Mouse (Mus musculus): ENCODE data around the gene Taf1a. TPM values are rescaled to one million over a fixed set of nuclear protein-coding genes. Genes with fewer than 3 reads are reported as not detected.
"Not testable (repeated sequence)": the region's sequence is repeated elsewhere in the genome, so short reads cannot be mapped to it uniquely, and the experiment has no call there.

Gene Taf1a
- polyA plus RNA-seq (2015; fragmentation: Nextera tagmentation; extraction: Ambion mirVana), result 21.9 and 24.4 TPM in 2 replicates

- peak; percentile 99 for ATAC-seq (ENCODE audit: low FRiP score, low read depth)
- Histone ChIP-seq H3K9me3 (no peaks in the 10 kb centered on the region), H3K4me3 (peak within 1 kb of the TSS; percentile 75), H3K4me1 (peaks cover 6% of the 10 kb centered on the region), H3K36me3 (peaks cover 24% of the 10 kb centered on the region), H3K4me2 (replicated peaks) (peak within 1 kb of the TSS; percentile 76), H3K27ac (no peak within 1 kb of the TSS), H3K9ac (peak within 1 kb of the TSS; percentile 79), H3K27me3 (peaks cover 24% of the 10 kb centered on the region)
- 6% methylated on average over 44 of the region's 44 CpGs for WGBS
Observed at GRCm38 (mm10) chr1:183388426-183389406, at the start of gene Taf1a. TSS of gene Taf1a (plus strand) at chr1:183388981.

- not testable (repeated sequence) for H3K9me3 ChIP-seq; H3K4me3 ChIP-seq; H3K9ac ChIP-seq; ATAC-seq (ENCODE audit: low FRiP score, low read depth); H3K4me2 ChIP-seq (replicated peaks); H3K27me3 ChIP-seq; H3K27ac ChIP-seq
- WGBS, result 95% methylated on average over 1 of the region's 1 CpGs
- peaks cover 18% of the 10 kb centered on the region for H3K4me1 ChIP-seq
- H3K36me3 ChIP-seq, result peaks cover 53% of the 10 kb centered on the region
Observed at GRCm38 (mm10) chr1:183342902-183343301, 45.9 kb upstream of the Taf1a start.

GRCm38 (mm10) chr1:183344886-183345816 lies 43.6 kb upstream of the Taf1a start:
- no peaks in the 10 kb centered on the region for H3K9me3 ChIP-seq
- H3K4me3 ChIP-seq, result peak overlapping the region; percentile 95
- peaks cover 18% of the 10 kb centered on the region for H3K4me1 ChIP-seq
- peaks cover 53% of the 10 kb centered on the region for H3K36me3 ChIP-seq
- WGBS, result under 1% methylated on average over 72 of the region's 72 CpGs
- H3K27ac ChIP-seq, result peak overlapping the region; percentile 58; the same call in 1 of the 2 replicates
- H3K27me3 ChIP-seq, result no peaks in the 10 kb centered on the region
- H3K4me2 ChIP-seq (replicated peaks), result peak overlapping the region; percentile 94
- H3K9ac ChIP-seq, result peak overlapping the region; percentile 90
- peak; percentile 96 for ATAC-seq (ENCODE audit: low FRiP score, low read depth)

DNA sequence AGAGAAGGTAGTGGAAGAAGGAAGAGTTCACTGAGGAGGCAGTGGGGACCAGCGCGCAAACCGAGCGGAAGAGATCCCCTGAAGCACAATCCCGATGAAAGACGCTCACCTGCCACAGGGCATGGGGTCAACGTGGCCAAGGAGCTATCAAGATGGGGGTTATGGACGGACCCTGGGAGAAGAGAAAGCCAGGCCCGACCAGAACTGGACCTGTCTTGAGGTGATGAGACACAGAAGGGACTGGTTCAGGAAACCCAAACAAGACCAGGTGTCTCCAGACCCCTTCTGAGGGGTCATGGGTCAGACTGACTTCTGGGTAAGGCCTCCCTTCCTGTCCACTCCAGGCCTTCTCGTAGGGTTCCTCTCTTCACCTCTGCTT lies 43.0 kb upstream of the Taf1a start:
- Histone ChIP-seq H3K4me1 (peaks cover 18% of the 10 kb centered on the region), H3K36me3 (peaks cover 54% of the 10 kb centered on the region), H3K27me3 (no peaks in the 10 kb centered on the region), H3K9ac (peak overlapping the region; percentile 90), H3K9me3 (no peaks in the 10 kb centered on the region), H3K27ac (no peak overlapping the region), H3K4me3 (peak overlapping the region; percentile 95), H3K4me2 (replicated peaks) (peak overlapping the region; percentile 94)
- 7% methylated on average over 10 of the region's 10 CpGs for WGBS
- 0 out of 2 replicates have a peak, but pooled peaks have one; percentile 5 for ATAC-seq (ENCODE audit: low FRiP score, low read depth)

- Histone ChIP-seq H3K4me2 (replicated peaks) (no peak overlapping the region), H3K4me1 (peaks cover 15% of the 10 kb centered on the region), H3K27ac (no peak overlapping the region), H3K36me3 (peaks cover 74% of the 10 kb centered on the region), H3K9me3 (no peaks in the 10 kb centered on the region), H3K27me3 (no peaks in the 10 kb centered on the region), H3K9ac (no peak overlapping the region), H3K4me3 (no peak overlapping the region)
- no peak for ATAC-seq (ENCODE audit: low FRiP score, low read depth)
- WGBS, result 29% methylated on average over 6 of the region's 6 CpGs
Observed at GRCm38 (mm10) chr1:183349840-183350239, 38.9 kb upstream of the Taf1a start.

- Histone ChIP-seq H3K9me3 (no peaks in the 10 kb centered on the region), H3K9ac (no peak overlapping the region), H3K27ac (no peak overlapping the region), H3K4me1 (no peaks in the 10 kb centered on the region), H3K4me2 (replicated peaks) (no peak overlapping the region), H3K36me3 (peaks cover 89% of the 10 kb centered on the region), H3K27me3 (no peaks in the 10 kb centered on the region), H3K4me3 (no peak overlapping the region)
- no peak for ATAC-seq (ENCODE audit: low FRiP score, low read depth)
- WGBS, result 94% methylated on average over 3 of the region's 3 CpGs
Observed at GRCm38 (mm10) chr1:183358901-183359300, 29.9 kb upstream of the Taf1a start.

- Histone ChIP-seq H3K27me3 (no peaks in the 10 kb centered on the region), H3K4me1 (peaks cover 11% of the 10 kb centered on the region; the same call in 1 of the 2 replicates), H3K9ac (no peak overlapping the region), H3K27ac (no peak overlapping the region), H3K36me3 (peaks cover 81% of the 10 kb centered on the region), H3K4me3 (no peak overlapping the region), H3K4me2 (replicated peaks) (no peak overlapping the region), H3K9me3 (no peaks in the 10 kb centered on the region)
- 95% methylated on average over 5 of the region's 5 CpGs for WGBS
- no peak for ATAC-seq (ENCODE audit: low FRiP score, low read depth)
Observed at GRCm38 (mm10) chr1:183362301-183362700, 26.5 kb upstream of the Taf1a start.

DNA sequence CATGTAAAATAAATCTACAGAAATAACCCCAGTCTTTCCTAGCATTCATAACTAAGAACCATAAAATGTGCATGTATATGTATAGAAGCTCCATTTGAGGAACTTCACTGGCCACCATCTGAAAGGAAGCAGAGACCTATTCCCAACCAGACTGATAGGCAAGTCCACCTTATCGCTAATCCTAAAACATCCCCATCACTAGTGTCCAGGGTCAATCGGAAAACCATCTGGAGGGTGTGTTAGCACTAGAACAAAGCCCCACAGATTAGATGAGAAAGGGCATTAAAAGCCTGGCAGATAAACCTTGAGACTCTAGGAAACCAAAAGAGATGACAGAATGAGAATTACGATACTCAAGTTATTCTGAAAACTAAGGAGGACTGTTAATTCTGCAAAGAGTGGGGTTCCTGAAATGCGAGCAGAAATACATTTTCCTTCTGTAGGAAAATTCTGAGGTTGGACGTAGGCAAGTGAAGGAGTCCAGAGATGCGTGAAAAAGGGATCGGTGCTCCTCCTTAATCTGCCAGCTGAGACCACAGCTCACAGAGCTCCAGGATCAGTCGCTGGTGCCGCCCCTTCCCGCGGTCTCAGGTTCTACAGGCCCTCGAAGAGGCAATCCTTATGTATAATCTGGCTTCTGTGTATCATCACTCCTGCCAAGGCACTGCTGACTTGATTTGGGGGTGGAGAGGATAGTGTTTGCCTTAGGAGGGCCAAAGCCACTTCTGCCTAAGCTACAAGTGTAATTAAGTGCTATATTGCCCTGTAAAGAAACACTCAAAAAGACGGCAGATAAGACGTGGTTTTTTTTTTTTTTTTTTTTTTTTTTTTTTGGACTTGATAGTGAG lies 25.8 kb upstream of the Taf1a start:
- no peak overlapping the region for H3K4me2 ChIP-seq (replicated peaks)
- H3K4me3 ChIP-seq, result no peak overlapping the region
- no peaks in the 10 kb centered on the region for H3K27me3 ChIP-seq
- H3K4me1 ChIP-seq, result peaks cover 18% of the 10 kb centered on the region
- ATAC-seq (ENCODE audit: low FRiP score, low read depth), result no peak
- no peak overlapping the region for H3K9ac ChIP-seq
- 81% methylated on average over 14 of the region's 14 CpGs for WGBS
- H3K27ac ChIP-seq, result no peak overlapping the region
- no peaks in the 10 kb centered on the region for H3K9me3 ChIP-seq
- peaks cover 74% of the 10 kb centered on the region for H3K36me3 ChIP-seq

DNA sequence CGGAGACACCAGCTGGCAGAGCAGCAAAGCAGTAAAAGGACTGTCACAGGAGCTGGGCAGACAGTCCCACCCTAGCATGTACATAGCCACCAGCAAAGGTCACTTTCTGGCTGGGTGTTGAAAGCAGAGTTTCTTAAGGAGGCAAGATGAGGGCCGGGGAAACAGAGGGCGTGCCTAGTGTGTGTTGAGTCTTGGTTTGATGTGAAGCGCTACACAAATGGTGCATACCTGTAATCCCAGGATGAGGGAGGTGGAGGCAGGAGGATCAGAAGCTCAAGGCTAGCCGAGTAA lies 25.3 kb upstream of the Taf1a start:
- peaks cover 24% of the 10 kb centered on the region for H3K4me1 ChIP-seq
- no peak overlapping the region for H3K4me2 ChIP-seq (replicated peaks)
- no peaks in the 10 kb centered on the region for H3K9me3 ChIP-seq
- H3K36me3 ChIP-seq, result peaks cover 69% of the 10 kb centered on the region
- H3K4me3 ChIP-seq, result no peak overlapping the region
- no peak overlapping the region for H3K27ac ChIP-seq
- no peak for ATAC-seq (ENCODE audit: low FRiP score, low read depth)
- no peaks in the 10 kb centered on the region for H3K27me3 ChIP-seq
- 88% methylated on average over 5 of the region's 5 CpGs for WGBS
- no peak overlapping the region for H3K9ac ChIP-seq

DNA sequence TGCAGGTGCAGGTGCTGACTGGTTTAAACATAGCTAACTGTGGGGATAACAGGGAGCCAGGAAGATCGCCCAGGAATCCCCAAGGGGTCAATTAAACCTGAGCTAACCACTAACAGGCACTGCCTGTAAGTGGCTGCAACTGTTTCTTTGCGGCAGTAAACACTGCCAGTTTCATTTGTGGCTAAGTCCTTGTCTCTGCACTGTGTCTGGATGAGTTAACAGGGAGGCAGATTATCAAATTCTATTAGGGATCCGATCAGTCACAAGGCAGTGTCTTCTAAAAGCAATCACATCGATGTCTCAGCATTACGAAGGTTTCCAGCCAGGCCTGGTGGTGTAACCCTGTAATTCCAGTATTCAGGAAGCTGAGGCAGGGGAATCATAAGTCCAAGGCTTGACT lies 22.4 kb upstream of the Taf1a start:
- Histone ChIP-seq H3K4me1 (peaks cover 31% of the 10 kb centered on the region), H3K9ac (no peak overlapping the region; the same call in 1 of the 2 replicates), H3K4me2 (replicated peaks) (no peak overlapping the region), H3K27ac (no peak overlapping the region), H3K36me3 (peaks cover 42% of the 10 kb centered on the region), H3K9me3 (no peaks in the 10 kb centered on the region), H3K27me3 (no peaks in the 10 kb centered on the region), H3K4me3 (no peak overlapping the region)
- ATAC-seq (ENCODE audit: low FRiP score, low read depth), result no peak
- 75% methylated on average over 5 of the region's 5 CpGs for WGBS

DNA sequence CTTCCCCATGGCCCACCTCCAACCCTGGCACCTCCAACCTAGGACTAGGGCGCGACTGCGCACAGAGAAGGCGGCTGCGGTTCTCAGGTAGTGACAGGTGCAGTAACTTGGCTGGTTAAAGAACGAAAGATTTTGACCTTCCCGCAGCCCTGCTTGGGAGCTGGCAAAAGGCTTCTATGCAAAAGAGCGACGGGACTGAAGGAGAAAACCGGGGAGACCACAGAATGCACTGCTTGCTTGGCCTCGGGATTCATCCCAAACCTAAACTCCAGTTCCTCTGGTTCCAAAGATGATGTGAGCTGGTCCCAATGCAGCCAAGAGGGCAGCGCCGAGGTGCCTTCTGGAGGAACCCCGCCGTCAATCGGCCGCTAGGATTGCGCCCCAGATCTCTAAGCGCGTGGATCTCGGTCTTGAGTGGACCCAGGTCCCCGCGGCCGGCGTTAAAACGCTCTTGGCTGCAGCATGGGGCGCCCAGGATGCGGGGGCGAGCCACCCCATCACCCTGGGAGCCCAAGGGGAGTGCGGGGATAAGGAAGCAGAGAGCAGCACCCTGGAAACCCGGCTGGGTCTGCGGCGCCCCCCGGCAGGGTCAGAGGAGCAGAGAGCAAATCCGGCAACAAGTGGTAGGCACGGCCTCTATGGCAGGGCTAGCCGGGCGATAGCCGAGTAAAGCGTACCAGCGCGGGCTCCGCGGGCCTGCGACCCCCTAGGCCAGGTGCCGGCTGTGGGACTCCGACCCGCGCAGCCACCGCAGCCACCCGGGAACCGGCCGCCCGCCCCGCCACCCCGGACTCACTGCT lies 20.0 kb upstream of the Taf1a start:
- Histone ChIP-seq H3K27ac (peak overlapping the region; percentile 79), H3K27me3 (no peaks in the 10 kb centered on the region; the same call in 1 of the 2 replicates), H3K9ac (peak overlapping the region; percentile 91), H3K4me3 (peak overlapping the region; percentile 95), H3K9me3 (no peaks in the 10 kb centered on the region), H3K4me1 (peaks cover 31% of the 10 kb centered on the region), H3K36me3 (peaks cover 21% of the 10 kb centered on the region), H3K4me2 (replicated peaks) (peak overlapping the region; percentile 90)
- WGBS, result under 1% methylated on average over 52 of the region's 56 CpGs
- peak; percentile 72 for ATAC-seq (ENCODE audit: low FRiP score, low read depth)

Data from limb, embryonic 13.5 days (tissue).